Mouse (Mus musculus) spleen, adult 2 months (tissue): ENCODE data around the gene Itsn2.

Experiments
- CTCF ChIP-seq: fragments of 200-500 bp; IDR thresholded peaks from 2 replicates; pipeline ENCODE4 v1.5.1; 2011; ENCODE audit warnings: mild to moderate bottlenecking, inconsistent platforms; ENCODE audit not compliant: insufficient read depth, insufficient read length, insufficient replicate concordance; ENCODE audit errors: extremely low read depth
- POLR2A ChIP-seq: fragments of 200-500 bp; IDR thresholded peaks from 2 replicates; pipeline ENCODE4 v1.6.1; 2011; ENCODE audit warnings: low read depth, low read length, inconsistent platforms

- no peak for TF ChIP-seq CTCF
- no peak for TF ChIP-seq POLR2A
Observed at GRCm38 (mm10) chr12:4688386-4688785, 95.9 kb downstream of the Itsn2 start.
